Mouse (Mus musculus) large intestine, adult 2 months (tissue): ENCODE results near the gene Gzmn. TPM values are rescaled to one million over a fixed set of nuclear protein-coding genes. Genes with fewer than 3 reads are reported as not detected.

ENCODE experiments used
- polyA plus RNA-seq: library from polyadenylated mRNA; depleted of rRNA; stranded (reverse); fragments of >200 nt; gene quantifications from 2 replicates; pipeline ENCODE4 v1.2.3, GENCODE M21; 2012; rRNA removed

Gene Gzmn
- polyA plus RNA-seq, 1 experiment: not detected

Other genes with a start within 250 kb of the Gzmn start
- 0.20 and 0.21 TPM in 2 replicates for gene Cma1, start 229.9 kb downstream of the Gzmn start, polyA plus RNA-seq
- 3.0 TPM in 1 of 2 replicates, not detected in the other for gene Cma2, start 223.6 kb downstream of the Gzmn start, polyA plus RNA-seq
- gene Mcpt1, start 156.6 kb downstream of the Gzmn start, polyA plus RNA-seq: 6.1 and 74.1 TPM in 2 replicates
- 0.06 and 0.21 TPM in 2 replicates for gene Mcpt9, start 144.1 kb downstream of the Gzmn start, polyA plus RNA-seq
- gene Mcpt2, start 132.6 kb downstream of the Gzmn start, polyA plus RNA-seq: 1.2 and 14.5 TPM in 2 replicates
- 0.10 and 0.30 TPM in 2 replicates for gene Mcpt4, start 112.3 kb downstream of the Gzmn start, polyA plus RNA-seq
- not detected in 2 replicates for gene Mcpt8, start 89.3 kb downstream of the Gzmn start, polyA plus RNA-seq
- not detected in 2 replicates for gene Ctsg, start 72.0 kb downstream of the Gzmn start, polyA plus RNA-seq
- not detected in 2 replicates for gene Gzme, start 54.0 kb downstream of the Gzmn start, polyA plus RNA-seq
- gene Gzmd, start 42.0 kb downstream of the Gzmn start, polyA plus RNA-seq: not detected in 2 replicates
- not detected in 2 replicates for gene Gzmg, start 15.0 kb downstream of the Gzmn start, polyA plus RNA-seq
- not detected in 2 replicates for gene Gzmf, start 36.8 kb upstream of the Gzmn start, polyA plus RNA-seq
- 0.22 TPM in 1 of 2 replicates, not detected in the other for gene Gzmc, start 60.1 kb upstream of the Gzmn start, polyA plus RNA-seq
- gene Gzmb, start 87.7 kb upstream of the Gzmn start, polyA plus RNA-seq: 21.5 and 33.5 TPM in 2 replicates
- 0.01 TPM in 1 of 2 replicates, not detected in the other for gene Atp12a, start 190.5 kb upstream of the Gzmn start, polyA plus RNA-seq
- not detected in 2 replicates for gene Rnf17, start 228.0 kb upstream of the Gzmn start, polyA plus RNA-seq